Mouse (Mus musculus): Measurements from ENCODE around the gene Gosr2. TPM values are rescaled to one million over a fixed set of nuclear protein-coding genes. Genes with fewer than 3 reads are reported as not detected.
"Not testable (repeated sequence)": the region's sequence is repeated elsewhere in the genome, so short reads cannot be mapped to it uniquely, and the experiment has no call there.

The Gosr2 gene
- polyA plus RNA-seq, 1 experiment from 2014 or later = 113 TPM

DNA sequence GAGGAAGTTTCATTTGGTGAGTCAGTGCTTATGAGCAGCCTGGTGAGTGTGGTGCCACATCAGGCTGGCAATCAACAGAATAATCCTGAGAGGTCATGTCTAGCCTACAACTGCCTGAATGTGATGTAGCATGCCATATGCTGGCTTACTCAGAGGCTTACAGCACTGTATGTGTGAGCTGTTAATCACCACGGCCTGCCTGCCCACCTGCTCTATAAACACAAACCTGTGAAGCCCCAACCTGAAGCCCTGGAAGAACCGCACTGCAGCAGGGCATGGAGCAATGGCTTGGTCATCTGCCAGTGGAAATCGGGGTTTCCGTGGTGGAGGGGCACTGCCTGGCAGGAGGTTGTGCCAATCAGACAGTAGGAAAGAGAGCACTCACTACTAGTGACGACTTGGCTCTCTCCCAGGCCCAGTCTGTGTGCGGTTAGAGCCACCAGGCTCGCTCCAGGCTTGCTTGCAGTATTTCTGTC, 12.4 kb downstream of the Gosr2 start:
- 87% methylated on average over 7 of the region's 7 CpGs for WGBS
- Histone ChIP-seq H3K9me3 (ENCODE audit: control insufficient read depth) (no peaks in the 10 kb centered on the region), H3K9ac (ENCODE audit: low read depth, low read length) (no peak overlapping the region), H3K4me1 (replicated peaks; ENCODE audit: control insufficient read depth, insufficient read depth, low read length) (0 out of 2 replicates have a peak, but pooled peaks cover 1% of the 10 kb centered on the region), H3K36me3 (ENCODE audit: control insufficient read depth, insufficient read depth) (peaks cover 83% of the 10 kb centered on the region), H3K4me3 (ENCODE audit: low read depth, low read length) (no peak overlapping the region), H3K27me3 (replicated peaks; ENCODE audit: control insufficient read depth, insufficient read depth, low read length) (no peaks in the 10 kb centered on the region), H3K4me2 (replicated peaks; ENCODE audit: low read depth) (no peak overlapping the region), H3K27ac (ENCODE audit: low read depth, low read length) (peak overlapping the region; percentile 60; the same call in 1 of the 2 replicates)
- ATAC-seq = no peak
- TF ChIP-seq CTCF (IDR thresholded peaks at IDR 0.05; ENCODE audit: low read depth) = no peak

DNA sequence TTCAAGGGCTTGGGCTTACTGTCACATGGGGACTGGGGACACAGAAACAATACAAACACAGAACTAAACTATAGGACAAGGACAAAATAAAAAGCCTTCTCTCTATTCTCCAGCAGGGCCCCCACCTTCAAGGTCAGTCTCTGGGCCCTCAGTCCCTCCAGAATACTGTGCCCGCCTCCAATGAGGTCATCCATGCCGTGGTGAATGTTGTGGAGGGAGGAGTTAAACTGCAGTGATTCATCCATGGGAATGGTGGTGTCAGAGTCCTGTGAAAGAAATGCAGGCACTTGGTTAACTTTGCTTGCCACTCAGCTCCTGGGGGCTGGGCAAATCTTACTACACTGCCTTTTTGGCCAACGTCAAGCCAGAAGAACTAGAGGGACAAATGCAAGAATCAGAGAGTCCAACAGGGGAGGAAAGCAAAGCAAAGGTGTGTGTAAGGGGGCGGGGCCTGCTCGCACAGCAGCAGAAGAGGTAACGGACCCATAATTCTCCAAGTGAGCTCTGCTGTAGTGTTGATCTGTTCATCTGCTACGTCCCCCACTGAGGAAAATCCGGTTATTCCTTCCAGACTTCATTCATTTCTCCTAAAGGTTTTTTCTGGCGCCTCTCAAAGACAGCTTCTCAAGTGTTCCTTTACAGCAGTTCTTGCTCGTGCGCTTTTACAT, 13.9 kb downstream of the Gosr2 start:
- H3K36me3 ChIP-seq (ENCODE audit: control insufficient read depth, insufficient read depth) = peaks cover 95% of the 10 kb centered on the region
- 55% methylated on average over 11 of the region's 11 CpGs for WGBS
- no peaks in the 10 kb centered on the region for H3K27me3 ChIP-seq (replicated peaks; ENCODE audit: control insufficient read depth, insufficient read depth, low read length)
- no peak for TF ChIP-seq CTCF (IDR thresholded peaks at IDR 0.05; ENCODE audit: low read depth)
- H3K9me3 ChIP-seq (ENCODE audit: control insufficient read depth) = no peaks in the 10 kb centered on the region
- no peaks in the 10 kb centered on the region for H3K4me1 ChIP-seq (replicated peaks; ENCODE audit: control insufficient read depth, insufficient read depth, low read length)
- no peak overlapping the region for H3K4me2 ChIP-seq (replicated peaks; ENCODE audit: low read depth)
- peak; percentile 80 for ATAC-seq
- 0 out of 2 replicates have a peak overlapping the region, but pooled peaks have one; percentile 11 for H3K9ac ChIP-seq (ENCODE audit: low read depth, low read length)
- H3K27ac ChIP-seq (ENCODE audit: low read depth, low read length) = peak overlapping the region; percentile 54
- H3K4me3 ChIP-seq (ENCODE audit: low read depth, low read length) = no peak overlapping the region

DNA sequence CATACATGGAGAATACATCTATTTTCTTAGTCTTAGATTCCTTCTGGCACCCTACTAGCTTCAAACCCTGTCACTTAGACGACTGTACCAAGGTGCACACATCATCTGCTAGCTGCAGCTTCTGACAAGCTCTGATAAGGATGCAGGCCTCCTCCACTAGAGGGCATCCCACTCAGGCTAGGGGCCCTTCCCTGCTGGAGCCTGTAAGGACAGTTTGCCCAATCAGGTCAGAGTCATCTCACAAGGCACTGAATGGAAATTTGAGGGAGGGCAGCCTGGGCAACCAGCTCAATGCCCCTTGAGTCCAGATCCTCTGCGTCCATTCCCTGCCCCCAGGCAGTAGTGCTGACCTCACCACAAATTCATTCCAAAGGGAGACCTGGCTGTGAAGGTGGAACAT, 20.7 kb downstream of the Gosr2 start:
- not testable (repeated sequence) for H3K9ac ChIP-seq (ENCODE audit: low read depth, low read length); H3K4me3 ChIP-seq (ENCODE audit: low read depth, low read length); H3K4me1 ChIP-seq (replicated peaks; ENCODE audit: control insufficient read depth, insufficient read depth, low read length); H3K4me2 ChIP-seq (replicated peaks; ENCODE audit: low read depth); H3K27me3 ChIP-seq (replicated peaks; ENCODE audit: control insufficient read depth, insufficient read depth, low read length); ATAC-seq; H3K9me3 ChIP-seq (ENCODE audit: control insufficient read depth); H3K27ac ChIP-seq (ENCODE audit: low read depth, low read length)
- TF ChIP-seq CTCF (IDR thresholded peaks at IDR 0.05; ENCODE audit: low read depth) = peak; percentile 77
- peaks cover 44% of the 10 kb centered on the region for H3K36me3 ChIP-seq (ENCODE audit: control insufficient read depth, insufficient read depth)
- 47% methylated on average over 2 of the region's 2 CpGs for WGBS

DNA sequence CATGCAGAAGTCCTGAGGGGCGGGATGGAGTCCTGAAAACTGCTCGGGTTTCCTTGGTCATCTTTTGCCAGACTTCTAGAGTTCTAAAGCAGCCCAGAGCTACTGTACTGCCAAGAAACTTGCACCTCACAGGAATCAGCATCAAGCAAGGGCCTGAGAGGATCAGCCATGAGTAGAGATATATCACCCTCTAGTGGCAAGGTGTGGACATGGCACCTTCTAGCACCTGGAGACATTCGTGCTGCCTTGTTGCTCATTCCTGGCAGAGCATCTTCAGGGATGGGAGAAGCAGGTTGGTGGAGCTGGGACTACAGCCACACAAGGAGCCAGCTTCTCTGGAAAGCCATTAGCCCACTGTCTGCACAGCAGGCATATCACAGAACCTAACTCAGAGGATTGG, 22.1 kb downstream of the Gosr2 start:
- Histone ChIP-seq H3K36me3 (ENCODE audit: control insufficient read depth, insufficient read depth) (peaks cover 30% of the 10 kb centered on the region), H3K27me3 (replicated peaks; ENCODE audit: control insufficient read depth, insufficient read depth, low read length) (no peaks in the 10 kb centered on the region), H3K9ac (ENCODE audit: low read depth, low read length) (no peak overlapping the region), H3K4me1 (replicated peaks; ENCODE audit: control insufficient read depth, insufficient read depth, low read length) (no peaks in the 10 kb centered on the region), H3K4me2 (replicated peaks; ENCODE audit: low read depth) (no peak overlapping the region), H3K27ac (ENCODE audit: low read depth, low read length) (no peak overlapping the region), H3K4me3 (ENCODE audit: low read depth, low read length) (no peak overlapping the region), H3K9me3 (ENCODE audit: control insufficient read depth) (no peaks in the 10 kb centered on the region)
- WGBS = 43% methylated on average over 3 of the region's 3 CpGs
- TF ChIP-seq CTCF (IDR thresholded peaks at IDR 0.05; ENCODE audit: low read depth) = peak; percentile 88
- 0 out of 2 replicates have a peak, but pooled peaks have one; percentile 17 for ATAC-seq

DNA sequence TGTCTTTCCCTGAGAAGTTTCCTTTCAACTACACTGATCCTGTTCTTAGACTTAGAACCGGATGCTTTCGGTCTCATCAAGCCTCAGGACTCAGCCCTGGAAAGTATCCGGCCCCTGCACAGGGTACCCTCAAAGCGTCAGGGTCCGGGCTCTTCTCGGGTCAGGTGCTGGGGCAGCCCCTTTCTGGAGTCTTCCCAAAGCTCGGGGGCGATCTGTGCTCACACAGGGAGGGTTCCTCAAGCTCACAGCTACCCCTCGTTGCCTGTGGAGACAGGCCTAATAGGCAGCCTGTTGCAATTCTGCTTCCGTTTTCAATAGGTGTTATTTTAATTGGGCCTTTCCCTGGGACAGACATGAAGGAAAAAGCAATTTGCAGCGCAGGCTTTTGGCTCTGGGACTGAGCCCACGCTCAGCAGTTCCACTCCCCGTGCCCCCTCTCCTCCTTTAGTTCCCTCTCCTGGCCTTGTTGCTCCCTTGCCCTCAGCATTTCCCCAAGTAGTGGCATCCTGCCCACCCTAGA, 30.7 kb downstream of the Gosr2 start:
- WGBS = 66% methylated on average over 13 of the region's 13 CpGs
- no peaks in the 10 kb centered on the region for H3K27me3 ChIP-seq (replicated peaks; ENCODE audit: control insufficient read depth, insufficient read depth, low read length)
- no peak overlapping the region for H3K27ac ChIP-seq (ENCODE audit: low read depth, low read length)
- no peak overlapping the region for H3K4me2 ChIP-seq (replicated peaks; ENCODE audit: low read depth)
- H3K4me3 ChIP-seq (ENCODE audit: low read depth, low read length) = no peak overlapping the region
- ATAC-seq = no peak
- H3K4me1 ChIP-seq (replicated peaks; ENCODE audit: control insufficient read depth, insufficient read depth, low read length) = no peaks in the 10 kb centered on the region
- no peak for TF ChIP-seq CTCF (IDR thresholded peaks at IDR 0.05; ENCODE audit: low read depth)
- no peaks in the 10 kb centered on the region for H3K36me3 ChIP-seq (ENCODE audit: control insufficient read depth, insufficient read depth)
- no peak overlapping the region for H3K9ac ChIP-seq (ENCODE audit: low read depth, low read length)
- no peaks in the 10 kb centered on the region for H3K9me3 ChIP-seq (ENCODE audit: control insufficient read depth)

DNA sequence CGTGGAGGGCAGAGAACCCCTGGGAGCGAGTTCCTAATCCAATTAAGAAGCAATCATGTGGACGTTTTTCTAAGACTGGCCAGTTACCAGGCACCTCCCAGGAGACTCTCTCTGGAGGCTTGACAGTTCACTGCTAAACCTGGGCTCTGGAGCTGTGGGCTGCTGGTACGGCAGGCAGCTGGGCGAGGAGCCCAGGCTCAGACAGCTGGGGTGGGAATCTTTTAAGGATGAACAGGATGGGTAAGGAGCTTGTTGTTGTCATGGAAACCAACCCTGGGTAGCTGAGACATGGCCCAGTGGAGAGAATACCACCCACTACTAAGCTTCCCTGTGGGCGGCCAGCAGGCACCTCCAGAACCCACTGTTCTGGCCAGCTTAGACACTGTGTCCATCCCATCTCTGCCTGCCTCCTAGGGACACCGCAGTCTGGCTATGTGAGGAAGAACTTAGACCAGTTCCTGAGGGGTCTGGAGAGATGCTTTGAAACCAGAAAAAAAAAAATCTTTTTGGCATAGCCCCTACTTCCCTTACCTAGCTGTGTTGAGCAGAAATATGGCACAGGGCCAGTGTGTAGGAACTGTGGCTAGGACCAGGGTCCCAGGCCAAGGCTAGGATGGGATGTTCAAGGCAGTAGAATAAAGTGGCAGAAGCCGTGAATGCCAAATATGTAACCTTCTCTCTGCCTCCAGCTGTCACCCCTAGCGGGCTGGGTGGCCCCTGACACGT, 31.4 kb downstream of the Gosr2 start:
- Histone ChIP-seq H3K9me3 (ENCODE audit: control insufficient read depth) (no peaks in the 10 kb centered on the region), H3K9ac (ENCODE audit: low read depth, low read length) (no peak overlapping the region), H3K27me3 (replicated peaks; ENCODE audit: control insufficient read depth, insufficient read depth, low read length) (no peaks in the 10 kb centered on the region), H3K4me2 (replicated peaks; ENCODE audit: low read depth) (no peak overlapping the region), H3K4me1 (replicated peaks; ENCODE audit: control insufficient read depth, insufficient read depth, low read length) (no peaks in the 10 kb centered on the region), H3K27ac (ENCODE audit: low read depth, low read length) (no peak overlapping the region), H3K36me3 (ENCODE audit: control insufficient read depth, insufficient read depth) (no peaks in the 10 kb centered on the region), H3K4me3 (ENCODE audit: low read depth, low read length) (no peak overlapping the region)
- no peak for TF ChIP-seq CTCF (IDR thresholded peaks at IDR 0.05; ENCODE audit: low read depth)
- no peak for ATAC-seq
- WGBS = 38% methylated on average over 10 of the region's 10 CpGs

All from intestine, postnatal 0 days (tissue).